Mouse (Mus musculus): ENCODE results near the gene Sipa1l1.

DNA sequence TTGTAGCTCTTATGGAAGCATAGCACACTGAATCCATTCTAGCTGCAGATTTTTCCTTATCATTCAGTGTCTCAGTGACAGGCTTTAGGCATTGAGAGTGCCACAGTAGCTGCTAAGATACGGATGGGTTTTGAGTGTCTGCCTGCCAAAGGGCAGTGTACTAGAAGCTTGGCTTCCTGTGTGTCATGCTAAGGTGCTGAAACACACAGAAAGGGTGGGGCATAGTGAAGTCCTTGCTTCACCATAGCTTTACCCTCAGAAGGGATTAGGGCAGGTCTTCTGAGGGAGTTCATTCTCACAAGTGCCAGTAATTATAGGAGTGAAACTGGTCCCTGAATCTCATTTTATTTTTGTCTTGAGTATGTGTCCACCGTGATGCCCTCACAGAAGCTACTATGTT is 82.2 kb downstream of the Sipa1l1 start:
- TF ChIP-seq CTCF (IDR thresholded peaks at IDR 0.05; ENCODE audit: low read depth) (no peak), EP300 (IDR thresholded peaks at IDR 0.05; ENCODE audit: low read depth) (no peak)
